Mouse (Mus musculus) frontal cortex, postnatal 25 days (tissue): ENCODE measurements at regions not wholly inside any gene's neighbourhood (a gene's known extent, or its start where the extent isn't known, plus 50 kb on each side); places are given as distances from the start of the nearest gene placed in this dataset.

Experiments
- DNase-seq, 2 experiments: peaks; one replicate each; pipeline ENCODE4 v3.0.0; 2022; ENCODE audit warnings: low spot score in 2 of 2

DNA sequence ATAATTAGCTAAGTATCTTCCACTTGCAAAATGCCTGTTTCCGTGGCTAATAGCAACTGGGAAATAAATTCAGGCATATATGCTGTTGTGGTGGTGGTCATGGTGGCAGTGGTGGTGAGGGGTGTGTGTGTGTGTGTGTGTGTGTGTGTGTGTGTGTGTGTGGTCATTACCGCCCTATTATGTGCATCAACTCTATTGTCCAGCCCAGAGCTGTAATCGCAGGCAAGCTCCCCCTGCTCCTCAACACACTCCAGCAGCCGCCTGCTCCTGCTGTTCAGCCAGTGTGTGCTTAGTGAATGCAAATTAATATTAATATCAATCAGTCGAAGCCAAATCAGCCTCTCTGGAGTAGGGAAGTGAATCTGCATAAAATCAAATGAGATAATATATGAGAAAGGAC is 152.9 kb upstream of the Zic3 start:
- no peak for DNase-seq

- DNase-seq, result no peak
These were observed 105.8 kb upstream of the Zic3 start for GRCm38 (mm10) chrX:57916705-57917104.

- DNase-seq, result no peak
These were observed 104.9 kb upstream of the Zic3 start for GRCm38 (mm10) chrX:57917441-57918145.

DNA sequence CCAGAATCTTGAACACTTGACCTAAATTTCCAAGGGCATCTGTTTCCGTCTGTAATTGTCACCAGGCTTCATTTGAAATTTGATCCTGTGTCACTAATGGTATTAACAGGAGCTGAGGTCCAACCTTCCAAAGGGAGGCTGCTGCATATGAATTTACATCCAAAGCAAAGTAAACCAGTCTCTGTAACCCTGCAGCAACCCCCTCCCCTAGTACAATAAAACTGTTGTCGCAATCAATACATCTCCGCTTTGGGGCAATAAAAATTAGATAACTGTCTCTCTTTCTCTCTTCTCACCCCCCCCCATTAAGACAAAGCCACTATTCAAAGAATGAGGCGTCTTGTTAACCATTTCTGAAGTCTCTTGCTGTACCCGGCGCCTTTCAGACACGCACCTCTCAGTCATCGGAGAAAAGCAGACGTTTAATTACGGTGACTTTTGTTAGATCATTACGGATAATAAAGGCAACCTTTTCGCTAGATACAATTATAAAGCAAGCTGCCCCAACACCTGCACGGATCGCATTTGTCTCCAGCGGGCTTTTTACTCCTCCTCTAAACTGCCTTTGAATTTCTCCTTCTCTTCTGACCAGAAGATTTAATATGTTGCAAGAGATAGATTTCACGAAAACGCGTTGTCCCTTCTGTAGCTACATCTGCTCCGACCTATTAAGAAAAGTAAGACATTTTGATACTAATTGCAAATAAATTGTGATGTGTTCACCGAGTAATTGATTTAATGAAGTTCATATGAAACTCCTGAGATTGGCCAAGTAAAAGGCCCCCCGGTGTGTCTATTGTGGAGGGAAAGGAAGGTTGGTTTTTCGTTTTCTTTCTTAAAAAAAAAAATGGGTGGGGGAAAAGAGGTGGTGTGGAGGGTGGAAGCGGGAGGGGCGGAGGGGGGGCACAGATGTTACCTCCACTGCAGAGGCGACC is 104.1 kb upstream of the Zic3 start:
- no peak for DNase-seq

GRCm38 (mm10) chrX:57919886-57920285 is 102.6 kb upstream of the Zic3 start:
- no peak for DNase-seq

DNA sequence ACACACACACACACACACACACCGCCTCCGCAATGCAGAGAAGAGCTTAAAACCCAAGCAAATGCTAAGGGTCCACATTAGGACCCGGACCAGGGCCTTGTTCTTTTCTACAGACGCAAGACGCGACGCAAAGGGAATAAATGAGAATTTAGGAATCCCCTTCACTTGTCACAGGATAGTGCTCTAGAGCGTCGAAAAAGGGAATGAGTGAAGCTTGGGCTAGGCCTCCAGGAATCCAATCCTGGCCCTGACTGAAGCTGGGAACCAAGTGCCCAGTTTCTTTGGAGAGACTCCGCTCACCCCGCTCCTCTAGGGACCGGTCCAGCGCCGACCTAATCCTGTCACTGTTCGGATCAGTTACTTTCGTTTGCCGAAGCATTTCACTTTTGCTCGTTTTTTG is 102.1 kb upstream of the Zic3 start:
- DNase-seq, result no peak

DNA sequence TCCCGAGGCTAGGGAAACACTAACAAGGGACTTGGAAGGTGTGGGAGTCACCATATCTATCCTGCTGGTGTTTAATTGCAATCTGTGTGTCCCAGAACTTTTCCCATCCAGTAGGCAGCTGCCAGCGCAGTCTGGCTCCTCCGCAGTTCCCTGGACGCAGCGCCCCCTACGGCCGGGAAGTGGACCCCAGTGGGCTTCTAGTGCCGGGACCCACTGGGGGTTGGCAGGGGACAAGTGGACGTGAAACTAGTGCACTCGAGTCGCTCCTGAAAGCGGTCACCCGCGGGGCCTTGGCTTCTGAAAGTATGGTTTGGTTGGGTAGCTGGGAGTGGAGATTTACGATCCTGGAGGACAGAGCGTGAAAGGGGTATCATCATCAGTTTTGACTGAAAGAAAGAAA is 101.2 kb upstream of the Zic3 start:
- peak in 1 of 2 experiments; percentile 2 for DNase-seq

- no peak for DNase-seq
These were observed 100.6 kb upstream of the Zic3 start for GRCm38 (mm10) chrX:57921821-57922449.

DNA sequence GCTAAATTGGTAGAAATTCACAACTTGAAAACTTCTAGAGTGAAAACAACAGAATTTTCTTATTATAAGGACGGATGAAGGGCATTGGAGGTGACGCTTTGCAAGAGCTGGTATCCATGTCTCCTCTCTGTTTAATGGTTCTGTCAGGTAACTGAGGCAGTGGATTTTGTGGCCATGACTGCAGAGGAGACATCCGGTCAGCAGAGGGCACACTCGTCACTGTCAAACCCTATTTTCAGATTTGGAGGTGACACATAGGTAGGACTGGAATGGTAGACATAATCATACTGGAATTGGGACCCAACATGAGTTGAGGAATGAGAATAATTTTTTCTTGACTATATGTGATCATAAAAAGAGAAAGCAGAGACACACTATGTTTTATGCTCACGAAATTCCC is 98.7 kb upstream of the Zic3 start:
- no peak for DNase-seq

DNA sequence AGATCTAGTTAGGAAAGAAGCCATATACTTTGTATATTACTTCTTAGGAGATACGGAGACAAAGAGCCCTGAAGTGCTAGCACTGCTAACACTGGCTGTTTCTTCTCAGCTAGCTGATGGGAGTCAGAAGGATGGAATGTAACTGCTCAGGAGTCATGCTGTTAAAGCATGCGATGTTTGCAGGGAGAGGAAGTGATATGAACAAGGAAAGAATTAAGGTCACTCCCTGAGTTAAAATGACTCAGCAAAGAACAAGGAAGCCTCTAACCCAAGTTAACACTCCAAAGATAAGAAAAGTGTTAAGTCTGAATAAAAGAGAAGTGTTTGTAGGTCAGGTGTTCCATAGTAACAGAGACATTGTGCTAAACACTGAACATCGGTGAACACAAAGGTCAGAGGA is 86.9 kb upstream of the Zic3 start:
- DNase-seq, result no peak

GRCm38 (mm10) chrX:57938248-57938836 is 84.2 kb upstream of the Zic3 start:
- no peak for DNase-seq

- no peak for DNase-seq
These were observed 71.6 kb upstream of the Zic3 start for GRCm38 (mm10) chrX:57950896-57951295.

- no peak for DNase-seq
These were observed 71.2 kb upstream of the Zic3 start for GRCm38 (mm10) chrX:57951301-57951700.

DNA sequence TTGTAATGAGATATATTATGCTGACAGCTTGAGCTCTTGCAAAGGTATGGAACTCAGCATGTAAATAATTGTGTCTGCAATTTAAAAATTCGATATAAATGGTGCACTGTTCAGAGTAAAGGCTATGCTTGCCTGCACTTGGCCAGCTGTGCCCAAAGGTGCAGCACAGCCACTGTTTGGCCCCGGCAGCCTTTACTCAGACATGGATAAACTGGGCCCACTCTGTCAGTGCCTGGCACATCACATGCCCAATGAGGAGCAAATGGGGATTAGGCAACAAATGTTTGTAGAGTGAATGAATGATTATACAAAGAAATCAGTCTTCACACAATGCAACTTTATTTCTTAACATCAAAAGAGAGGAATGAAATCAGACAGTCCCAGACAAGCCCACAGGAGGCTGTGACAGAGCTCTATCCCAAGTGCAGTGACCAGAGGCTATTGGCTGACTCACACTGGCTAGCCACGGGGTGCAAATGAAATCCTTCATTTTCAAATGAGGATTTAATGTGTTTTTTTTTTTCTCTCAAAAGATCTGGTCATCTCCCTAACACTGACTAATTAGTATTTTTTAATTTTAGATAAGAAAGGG is 67.8 kb upstream of the Zic3 start:
- DNase-seq, result no peak
